Mouse (Mus musculus) hindbrain, embryonic 15.5 days (tissue): Measurements from ENCODE around the gene Gm5741. TPM values are rescaled to one million over a fixed set of nuclear protein-coding genes. Genes with fewer than 3 reads are reported as not detected.

ENCODE experiments used
- ATAC-seq: fragments of 200-750 bp; cut with Nextera tagmentation; 2 replicates; pipeline ENCODE4 v1.8.0; 2017; ENCODE audit warnings: low read depth, moderate number of reproducible peaks, moderate TSS enrichment; ENCODE audit not compliant: low FRiP score
- H3K27ac ChIP-seq: fragments of 300-500 bp; sonication (generic); replicated peaks from 2 replicates; pipeline ENCODE4 v1.5.1; 2015; ENCODE audit warnings: mild to moderate bottlenecking, inconsistent platforms
- H3K27me3 ChIP-seq: fragments of 300-500 bp; sonication (generic); 2 replicates; pipeline ENCODE4 v1.6.1; 2015; ENCODE audit warnings: control low read depth, inconsistent platforms
- H3K36me3 ChIP-seq: fragments of 300-500 bp; sonication (generic); 2 replicates; pipeline ENCODE4 v1.6.1; 2015; ENCODE audit warnings: control low read depth, inconsistent platforms
- H3K4me1 ChIP-seq: fragments of 300-500 bp; sonication (generic); replicated peaks from 2 replicates; pipeline ENCODE4 v1.6.1; 2015; ENCODE audit warnings: control low read depth, inconsistent platforms
- H3K4me2 ChIP-seq: fragments of 300-500 bp; sonication (generic); 2 replicates; pipeline ENCODE4 v1.6.1; 2015; ENCODE audit warnings: moderate library complexity, mild to moderate bottlenecking, inconsistent platforms
- H3K4me3 ChIP-seq: fragments of 300-500 bp; sonication (generic); 2 replicates; pipeline ENCODE4 v1.5.1; 2015; ENCODE audit warnings: mild to moderate bottlenecking, inconsistent platforms
- H3K9ac ChIP-seq: fragments of 300-500 bp; sonication (generic); 2 replicates; pipeline ENCODE4 v1.6.1; 2015; ENCODE audit warnings: inconsistent platforms
- H3K9me3 ChIP-seq: fragments of 300-500 bp; sonication (generic); 2 replicates; pipeline ENCODE4 v1.6.1; 2016; ENCODE audit warnings: control low read depth, inconsistent platforms
- WGBS: fragments of 180-500 bp; shearing (Covaris S2); methylation state at CpG from one replicate; pipeline ENCODE4 v1.1.7; 2015; 5-methylcytosine and 5-hydroxymethylcytosine counted together
- polyA plus RNA-seq: library from polyadenylated mRNA; unstranded; fragments of >200 nt; fragmentation: Nextera tagmentation; extraction: Ambion mirVana; gene quantifications from 2 replicates; pipeline ENCODE4 v1.2.1, GENCODE M21; 2015

Gene Gm5741
- polyA plus RNA-seq, 1 experiment from 2014 or later, result 0.99 TPM

GRCm38 (mm10) chr8:85036718-85037365 lies 30.9 kb downstream of the Gm5741 start, which contains the start of gene Tnpo2:
Gene Tnpo2, plus strand, starts transcription at chr8:85036915.
- peak within 1 kb of the TSS; percentile 94 for H3K4me2 ChIP-seq
- WGBS, result under 1% methylated on average over 59 of the region's 59 CpGs
- ATAC-seq, result peak; percentile 93
- no peaks in the 10 kb centered on the region for H3K9me3 ChIP-seq
- peak within 1 kb of the TSS; percentile 90 for H3K9ac ChIP-seq
- H3K4me3 ChIP-seq, result peak within 1 kb of the TSS; percentile 87
- peaks cover 30% of the 10 kb centered on the region for H3K36me3 ChIP-seq
- H3K27ac ChIP-seq, result peak within 1 kb of the TSS; percentile 99
- H3K27me3 ChIP-seq, result no peaks in the 10 kb centered on the region
- H3K4me1 ChIP-seq, result peaks cover 37% of the 10 kb centered on the region

- H3K9ac ChIP-seq, result peak overlapping the region; percentile 90
- peak overlapping the region; percentile 87 for H3K4me3 ChIP-seq
- peaks cover 37% of the 10 kb centered on the region for H3K4me1 ChIP-seq
- H3K27me3 ChIP-seq, result no peaks in the 10 kb centered on the region
- no peaks in the 10 kb centered on the region for H3K9me3 ChIP-seq
- 0% methylated on average over 9 of the region's 9 CpGs for WGBS
- H3K4me2 ChIP-seq, result peak overlapping the region; percentile 94
- peak; percentile 59 for ATAC-seq
- H3K36me3 ChIP-seq, result peaks cover 30% of the 10 kb centered on the region
- peak overlapping the region; percentile 99 for H3K27ac ChIP-seq
Observed at GRCm38 (mm10) chr8:85036381-85036717, 31.4 kb downstream of the Gm5741 start.

- Histone ChIP-seq H3K36me3 (peaks cover 28% of the 10 kb centered on the region), H3K9me3 (no peaks in the 10 kb centered on the region), H3K4me1 (peaks cover 36% of the 10 kb centered on the region), H3K4me3 (peak overlapping the region; percentile 87), H3K27me3 (no peaks in the 10 kb centered on the region), H3K4me2 (peak overlapping the region; percentile 94), H3K27ac (peak overlapping the region; percentile 99), H3K9ac (peak overlapping the region; percentile 90)
- WGBS, result 1% methylated on average over 15 of the region's 15 CpGs
- ATAC-seq, result no peak
Observed at GRCm38 (mm10) chr8:85035728-85036310, 32.0 kb downstream of the Gm5741 start.

GRCm38 (mm10) chr8:85035165-85035727 lies 32.5 kb downstream of the Gm5741 start:
- H3K4me1 ChIP-seq, result peaks cover 33% of the 10 kb centered on the region
- ATAC-seq, result no peak
- no peaks in the 10 kb centered on the region for H3K9me3 ChIP-seq
- peak overlapping the region; percentile 99; the same call in 1 of the 2 replicates for H3K27ac ChIP-seq
- H3K4me3 ChIP-seq, result peak overlapping the region; percentile 87
- no peaks in the 10 kb centered on the region for H3K27me3 ChIP-seq
- peaks cover 28% of the 10 kb centered on the region for H3K36me3 ChIP-seq
- peak overlapping the region; percentile 94 for H3K4me2 ChIP-seq
- WGBS, result 6% methylated on average over 12 of the region's 12 CpGs
- peak overlapping the region; percentile 90 for H3K9ac ChIP-seq

GRCm38 (mm10) chr8:85034764-85035163 lies 33.0 kb downstream of the Gm5741 start:
- Histone ChIP-seq H3K36me3 (peaks cover 33% of the 10 kb centered on the region), H3K9me3 (no peaks in the 10 kb centered on the region), H3K9ac (no peak overlapping the region), H3K27ac (no peak overlapping the region), H3K27me3 (no peaks in the 10 kb centered on the region), H3K4me1 (peaks cover 33% of the 10 kb centered on the region), H3K4me3 (peak overlapping the region; percentile 87), H3K4me2 (peak overlapping the region; percentile 94)
- WGBS, result 7% methylated on average over 13 of the region's 13 CpGs
- no peak for ATAC-seq

GRCm38 (mm10) chr8:85033867-85034266 lies 33.9 kb downstream of the Gm5741 start:
- no peak for ATAC-seq
- H3K9ac ChIP-seq, result no peak overlapping the region
- H3K27me3 ChIP-seq, result no peaks in the 10 kb centered on the region
- H3K36me3 ChIP-seq, result peaks cover 35% of the 10 kb centered on the region
- H3K27ac ChIP-seq, result no peak overlapping the region
- no peak overlapping the region for H3K4me3 ChIP-seq
- H3K9me3 ChIP-seq, result no peaks in the 10 kb centered on the region
- peaks cover 32% of the 10 kb centered on the region for H3K4me1 ChIP-seq
- H3K4me2 ChIP-seq, result no peak overlapping the region; the same call in 1 of the 2 replicates
- 52% methylated on average over 1 of the region's 1 CpGs for WGBS

GRCm38 (mm10) chr8:85032622-85033311 lies 35.0 kb downstream of the Gm5741 start:
- Histone ChIP-seq H3K4me3 (no peak overlapping the region), H3K36me3 (peaks cover 35% of the 10 kb centered on the region), H3K27me3 (no peaks in the 10 kb centered on the region), H3K9me3 (no peaks in the 10 kb centered on the region), H3K4me1 (peaks cover 32% of the 10 kb centered on the region), H3K4me2 (no peak overlapping the region), H3K27ac (no peak overlapping the region), H3K9ac (no peak overlapping the region)
- no peak for ATAC-seq
- 91% methylated on average over 4 of the region's 4 CpGs for WGBS

GRCm38 (mm10) chr8:85029271-85029670 lies 38.5 kb downstream of the Gm5741 start:
- H3K9me3 ChIP-seq, result no peaks in the 10 kb centered on the region
- peak overlapping the region; percentile 90; the same call in 1 of the 2 replicates for H3K4me2 ChIP-seq
- peaks cover 34% of the 10 kb centered on the region for H3K4me1 ChIP-seq
- H3K9ac ChIP-seq, result no peak overlapping the region
- no peak overlapping the region for H3K27ac ChIP-seq
- peak overlapping the region; percentile 98; the same call in 1 of the 2 replicates for H3K4me3 ChIP-seq
- ATAC-seq, result no peak
- whole genome bisulfite sequencing, result 92% methylated on average over 14 of the region's 14 CpGs
- H3K36me3 ChIP-seq, result peaks cover 35% of the 10 kb centered on the region
- H3K27me3 ChIP-seq, result no peaks in the 10 kb centered on the region

GRCm38 (mm10) chr8:85027922-85028321 lies 39.9 kb downstream of the Gm5741 start:
- 19% methylated on average over 2 of the region's 2 CpGs for WGBS

GRCm38 (mm10) chr8:85027516-85027855 lies 40.3 kb downstream of the Gm5741 start:
- no peaks in the 10 kb centered on the region for H3K27me3 ChIP-seq
- peak overlapping the region; percentile 99 for H3K9ac ChIP-seq
- peak overlapping the region; percentile 90 for H3K4me2 ChIP-seq
- H3K36me3 ChIP-seq, result peaks cover 37% of the 10 kb centered on the region
- H3K4me3 ChIP-seq, result peak overlapping the region; percentile 98
- peaks cover 41% of the 10 kb centered on the region for H3K4me1 ChIP-seq
- no peaks in the 10 kb centered on the region for H3K9me3 ChIP-seq
- WGBS, result 1% methylated on average over 13 of the region's 13 CpGs
- ATAC-seq, result no peak
- H3K27ac ChIP-seq, result peak overlapping the region; percentile 94

More at GRCm38 (mm10) chr8:85027922-85028321, 39.9 kb downstream of the Gm5741 start:
- H3K27ac ChIP-seq, result no peak overlapping the region
- no peaks in the 10 kb centered on the region for H3K9me3 ChIP-seq
- no peaks in the 10 kb centered on the region for H3K27me3 ChIP-seq
- H3K9ac ChIP-seq, result peak overlapping the region; percentile 99
- peak overlapping the region; percentile 90 for H3K4me2 ChIP-seq
- H3K4me1 ChIP-seq, result peaks cover 41% of the 10 kb centered on the region
- H3K36me3 ChIP-seq, result peaks cover 41% of the 10 kb centered on the region
- no peak for ATAC-seq
- H3K4me3 ChIP-seq, result peak overlapping the region; percentile 98

GRCm38 (mm10) chr8:85026670-85027515 lies 40.9 kb downstream of the Gm5741 start, which contains the start of gene Trir:
Gene Trir, plus strand, starts transcription at chr8:85026823.
- WGBS, result under 1% methylated on average over 68 of the region's 75 CpGs
- Histone ChIP-seq H3K4me1 (peaks cover 41% of the 10 kb centered on the region), H3K36me3 (peaks cover 37% of the 10 kb centered on the region)

More at GRCm38 (mm10) chr8:85026670-85027515, 40.9 kb downstream of the Gm5741 start, which contains the start of gene Trir:
- Histone ChIP-seq H3K9ac (peak within 1 kb of the TSS; percentile 99), H3K9me3 (no peaks in the 10 kb centered on the region), H3K27me3 (no peaks in the 10 kb centered on the region), H3K27ac (peak within 1 kb of the TSS; percentile 94), H3K4me3 (peak within 1 kb of the TSS; percentile 98), H3K4me2 (peak within 1 kb of the TSS; percentile 90)
- ATAC-seq, result peak; percentile 75
